Mouse (Mus musculus): ENCODE results near the gene Nop58. TPM values are rescaled to one million over a fixed set of nuclear protein-coding genes. Genes with fewer than 3 reads are reported as not detected.
A peak's percentile ranks its signal among the peaks of the same experiment; 100 is the strongest.
"Not testable (repeated sequence)": the region's sequence is repeated elsewhere in the genome, so short reads cannot be mapped to it uniquely, and the experiment has no call there.

The Nop58 gene
- polyA plus RNA-seq (2015; fragmentation: Nextera tagmentation; extraction: Ambion mirVana): 139 and 149 TPM in 2 replicates

DNA sequence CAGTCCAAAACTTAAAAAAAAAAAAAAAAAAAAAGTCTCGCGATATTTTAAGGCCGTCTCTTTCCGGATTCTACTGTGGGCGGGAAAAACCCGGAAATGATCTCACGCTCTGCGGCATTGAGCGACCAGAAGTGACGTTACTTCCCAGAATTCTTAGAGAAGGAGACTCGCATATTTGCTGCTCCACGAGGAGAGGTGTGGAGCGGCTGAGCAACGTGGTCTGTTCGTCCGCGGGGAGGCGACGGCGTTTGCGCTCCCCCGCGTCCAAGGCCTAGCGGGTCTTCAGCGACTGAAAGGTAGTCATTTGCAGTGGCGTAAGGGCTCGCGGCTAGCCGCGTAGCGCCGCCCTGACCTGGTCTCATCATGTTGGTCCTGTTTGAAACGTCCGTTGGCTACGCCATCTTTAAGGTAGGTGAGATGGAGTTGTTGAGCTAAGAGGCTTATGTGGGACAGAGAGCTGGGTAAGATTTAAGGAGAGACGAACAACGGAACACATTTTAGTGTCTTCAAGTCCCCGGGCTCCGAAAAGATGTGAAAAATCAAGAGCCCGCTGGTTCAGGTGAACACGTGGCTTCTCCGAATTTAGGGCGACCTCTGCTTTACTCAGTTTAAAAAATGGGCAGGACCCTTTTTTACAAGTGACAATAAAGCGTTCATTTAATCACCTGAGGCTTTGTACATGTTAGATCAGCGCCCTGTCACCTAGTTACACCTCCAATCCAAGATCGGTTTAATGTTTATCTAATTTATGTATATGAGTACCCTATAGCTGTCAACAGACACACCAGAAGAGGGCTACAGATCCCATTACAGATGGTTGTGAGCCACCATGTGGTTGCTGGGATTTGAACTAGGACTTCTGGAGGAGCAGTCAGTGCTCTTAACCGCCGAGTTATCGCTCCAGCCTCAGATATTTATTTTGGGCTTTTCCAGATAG lies at the start of gene Nop58:
Gene Nop58, plus strand, starts transcription at position 153 of the 937 bp plus-strand sequence.
- no peaks in the 10 kb centered on the region; the same call in 1 of the 2 replicates for H3K27me3 ChIP-seq (ENCODE audit: control insufficient read depth, insufficient read depth, low read depth, low read length)
- H3K4me3 ChIP-seq (ENCODE audit: low read depth, low read length): peak within 1 kb of the TSS; percentile 73
- peak within 1 kb of the TSS; percentile 97 for H3K4me2 ChIP-seq (ENCODE audit: low read length)
- peak within 1 kb of the TSS; percentile 83 for H3K27ac ChIP-seq (ENCODE audit: low read length)
- H3K4me1 ChIP-seq (ENCODE audit: control insufficient read depth, insufficient read depth, low read length): peaks cover 19% of the 10 kb centered on the region
- H3K9me3 ChIP-seq (replicated peaks; ENCODE audit: control insufficient read depth, low read length, poor library complexity, severe bottlenecking): no peaks in the 10 kb centered on the region
- no peaks in the 10 kb centered on the region for H3K36me3 ChIP-seq (ENCODE audit: control insufficient read depth, insufficient read depth, low read length)
- under 1% methylated on average over 49 of the region's 49 CpGs for WGBS
- peak within 1 kb of the TSS; percentile 70 for H3K9ac ChIP-seq (ENCODE audit: low read depth, low read length)
- ATAC-seq: peak; percentile 98

DNA sequence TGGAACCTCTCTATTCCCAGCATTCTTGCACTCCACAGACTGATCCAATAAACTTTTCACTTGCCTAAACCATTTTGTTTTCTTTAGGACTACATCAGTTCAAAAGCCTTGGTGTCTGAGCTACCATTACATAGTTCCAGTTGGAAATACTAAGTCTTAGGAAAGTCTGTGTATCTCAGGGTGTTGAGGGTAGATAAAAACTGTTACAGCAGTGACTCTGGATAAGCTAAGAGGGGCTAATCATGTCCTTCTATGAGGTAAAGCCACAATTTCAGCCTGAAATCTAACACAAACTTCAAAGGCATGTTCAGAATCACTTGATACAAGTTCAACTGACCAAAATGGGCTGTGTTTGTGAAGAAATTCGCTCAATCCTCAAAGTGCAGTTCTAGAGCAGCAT lies 48.4 kb upstream of the Nop58 start:
- H3K27me3 ChIP-seq (ENCODE audit: control insufficient read depth, insufficient read depth, low read depth, low read length): no peaks in the 10 kb centered on the region
- no peaks in the 10 kb centered on the region for H3K9me3 ChIP-seq (replicated peaks; ENCODE audit: control insufficient read depth, low read length, poor library complexity, severe bottlenecking)
- no peak overlapping the region for H3K4me2 ChIP-seq (ENCODE audit: low read length)
- H3K9ac ChIP-seq (ENCODE audit: low read depth, low read length): no peak overlapping the region
- H3K27ac ChIP-seq (ENCODE audit: low read length): no peak overlapping the region
- no peak overlapping the region for H3K4me3 ChIP-seq (ENCODE audit: low read depth, low read length)
- H3K4me1 ChIP-seq (ENCODE audit: control insufficient read depth, insufficient read depth, low read length): no peaks in the 10 kb centered on the region
- 78% methylated on average over 1 of the region's 1 CpGs for WGBS
- no peak for ATAC-seq
- H3K36me3 ChIP-seq (ENCODE audit: control insufficient read depth, insufficient read depth, low read length): no peaks in the 10 kb centered on the region

DNA sequence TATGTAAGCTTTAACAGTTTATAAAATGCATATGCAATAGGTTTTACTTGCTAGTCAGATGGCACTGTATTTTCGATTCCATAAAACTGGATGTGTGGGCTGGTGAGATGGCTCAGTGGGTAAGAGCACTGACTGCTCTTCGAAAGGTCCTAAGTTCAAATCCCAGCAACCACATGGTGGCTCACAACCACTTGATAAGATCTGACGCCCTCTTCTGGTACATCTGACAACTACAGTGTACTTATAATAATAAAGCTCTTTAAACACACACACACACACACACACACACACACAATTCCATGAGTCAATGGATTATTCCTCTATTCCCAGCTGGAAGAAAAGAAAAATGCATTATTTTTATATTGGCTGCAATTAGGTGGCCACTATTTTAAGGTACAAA lies 46.4 kb upstream of the Nop58 start:
- no peak overlapping the region for H3K9ac ChIP-seq (ENCODE audit: low read depth, low read length)
- no peak for ATAC-seq
- H3K27ac ChIP-seq (ENCODE audit: low read length): no peak overlapping the region
- H3K4me1 ChIP-seq (ENCODE audit: control insufficient read depth, insufficient read depth, low read length): no peaks in the 10 kb centered on the region
- H3K36me3 ChIP-seq (ENCODE audit: control insufficient read depth, insufficient read depth, low read length): 0 out of 2 replicates have a peak, but pooled peaks cover 4% of the 10 kb centered on the region
- H3K9me3 ChIP-seq (replicated peaks; ENCODE audit: control insufficient read depth, low read length, poor library complexity, severe bottlenecking): no peaks in the 10 kb centered on the region
- WGBS: 87% methylated on average over 3 of the region's 3 CpGs
- no peak overlapping the region for H3K4me2 ChIP-seq (ENCODE audit: low read length)
- H3K27me3 ChIP-seq (ENCODE audit: control insufficient read depth, insufficient read depth, low read depth, low read length): no peaks in the 10 kb centered on the region
- no peak overlapping the region for H3K4me3 ChIP-seq (ENCODE audit: low read depth, low read length)

DNA sequence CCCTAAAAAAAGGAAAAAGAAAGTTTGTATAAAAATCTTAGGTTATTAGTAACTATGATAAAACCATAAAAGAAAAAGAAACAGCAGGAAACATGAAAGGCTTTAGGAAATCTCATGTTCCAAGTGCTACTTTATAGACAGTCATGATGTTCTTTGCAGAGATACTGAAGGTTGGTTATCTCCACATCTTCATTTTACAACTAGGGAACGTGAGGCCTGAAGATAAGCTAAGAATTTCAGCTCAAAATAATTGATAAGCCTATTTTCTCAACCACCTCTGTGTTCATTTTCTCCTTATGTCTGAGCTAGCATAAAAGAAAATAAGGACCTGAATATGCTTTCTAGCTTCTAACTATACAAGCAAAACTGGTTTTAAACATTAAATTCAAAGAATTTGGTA lies 42.3 kb upstream of the Nop58 start:
- Histone ChIP-seq H3K27me3 (ENCODE audit: control insufficient read depth, insufficient read depth, low read depth, low read length) (no peaks in the 10 kb centered on the region), H3K27ac (ENCODE audit: low read length) (no peak overlapping the region), H3K4me2 (ENCODE audit: low read length) (no peak overlapping the region), H3K4me3 (ENCODE audit: low read depth, low read length) (no peak overlapping the region), H3K36me3 (ENCODE audit: control insufficient read depth, insufficient read depth, low read length) (peaks cover 8% of the 10 kb centered on the region; the same call in 1 of the 2 replicates), H3K9me3 (replicated peaks; ENCODE audit: control insufficient read depth, low read length, poor library complexity, severe bottlenecking) (no peaks in the 10 kb centered on the region), H3K4me1 (ENCODE audit: control insufficient read depth, insufficient read depth, low read length) (no peaks in the 10 kb centered on the region), H3K9ac (ENCODE audit: low read depth, low read length) (no peak overlapping the region)
- ATAC-seq: no peak
- 86% methylated on average over 1 of the region's 1 CpGs for WGBS

DNA sequence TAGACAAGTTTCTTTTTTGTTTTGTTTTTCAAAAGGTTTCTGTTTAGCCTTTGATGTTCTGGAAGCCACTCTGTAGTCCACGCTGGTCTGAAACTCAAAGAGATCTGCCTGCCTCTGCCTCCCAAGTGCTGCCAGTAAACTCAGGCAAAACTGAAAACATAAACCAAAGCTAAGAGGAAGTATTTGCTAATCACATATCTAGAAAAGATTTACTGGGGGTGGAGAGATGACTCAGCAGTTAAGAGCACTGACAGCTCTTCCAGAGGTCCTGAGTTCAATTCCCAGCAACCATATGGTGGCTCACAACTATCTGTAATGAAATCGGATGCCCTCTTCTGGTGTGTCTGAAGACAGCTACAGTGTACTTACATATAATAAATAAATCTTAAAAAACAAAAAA lies 38.3 kb upstream of the Nop58 start:
- H3K27me3 ChIP-seq (ENCODE audit: control insufficient read depth, insufficient read depth, low read depth, low read length); H3K36me3 ChIP-seq (ENCODE audit: control insufficient read depth, insufficient read depth, low read length); H3K27ac ChIP-seq (ENCODE audit: low read length); H3K9ac ChIP-seq (ENCODE audit: low read depth, low read length); ATAC-seq; H3K9me3 ChIP-seq (replicated peaks; ENCODE audit: control insufficient read depth, low read length, poor library complexity, severe bottlenecking); H3K4me2 ChIP-seq (ENCODE audit: low read length); H3K4me1 ChIP-seq (ENCODE audit: control insufficient read depth, insufficient read depth, low read length); H3K4me3 ChIP-seq (ENCODE audit: low read depth, low read length): not testable (repeated sequence)
- 88% methylated on average over 2 of the region's 2 CpGs for WGBS

DNA sequence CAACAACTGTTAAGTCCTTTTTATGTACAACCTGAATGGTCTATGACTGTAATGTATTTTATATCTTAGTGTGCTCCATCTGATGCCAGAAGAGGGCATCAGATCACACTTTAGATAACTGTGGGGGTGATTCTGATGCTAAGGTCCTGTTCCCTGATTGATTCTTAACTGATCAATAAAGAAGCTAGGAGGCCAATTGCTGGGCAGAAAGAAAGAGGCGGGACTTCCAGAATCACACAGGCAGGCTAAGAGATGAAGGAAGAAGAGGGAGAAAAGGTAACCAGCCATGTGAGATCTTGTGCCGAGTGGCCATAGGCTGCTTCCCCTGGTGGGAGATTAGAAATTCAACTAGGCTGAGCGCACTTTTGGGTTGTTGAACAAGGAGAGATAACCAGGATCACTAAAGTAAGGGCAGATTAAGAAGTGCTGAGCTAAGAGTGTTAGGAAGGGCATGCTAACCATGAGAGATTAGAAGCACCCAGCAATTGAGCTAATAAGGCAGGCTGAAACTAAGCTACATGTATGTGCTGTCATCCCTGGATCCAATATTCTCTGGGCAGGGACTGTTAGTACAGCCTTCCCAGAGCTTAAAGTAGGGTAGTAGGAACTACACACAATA lies 33.5 kb upstream of the Nop58 start:
- no peak for ATAC-seq
- 0 out of 2 replicates have a peak, but pooled peaks cover 4% of the 10 kb centered on the region for H3K36me3 ChIP-seq (ENCODE audit: control insufficient read depth, insufficient read depth, low read length)
- 92% methylated on average over 3 of the region's 3 CpGs for WGBS

DNA sequence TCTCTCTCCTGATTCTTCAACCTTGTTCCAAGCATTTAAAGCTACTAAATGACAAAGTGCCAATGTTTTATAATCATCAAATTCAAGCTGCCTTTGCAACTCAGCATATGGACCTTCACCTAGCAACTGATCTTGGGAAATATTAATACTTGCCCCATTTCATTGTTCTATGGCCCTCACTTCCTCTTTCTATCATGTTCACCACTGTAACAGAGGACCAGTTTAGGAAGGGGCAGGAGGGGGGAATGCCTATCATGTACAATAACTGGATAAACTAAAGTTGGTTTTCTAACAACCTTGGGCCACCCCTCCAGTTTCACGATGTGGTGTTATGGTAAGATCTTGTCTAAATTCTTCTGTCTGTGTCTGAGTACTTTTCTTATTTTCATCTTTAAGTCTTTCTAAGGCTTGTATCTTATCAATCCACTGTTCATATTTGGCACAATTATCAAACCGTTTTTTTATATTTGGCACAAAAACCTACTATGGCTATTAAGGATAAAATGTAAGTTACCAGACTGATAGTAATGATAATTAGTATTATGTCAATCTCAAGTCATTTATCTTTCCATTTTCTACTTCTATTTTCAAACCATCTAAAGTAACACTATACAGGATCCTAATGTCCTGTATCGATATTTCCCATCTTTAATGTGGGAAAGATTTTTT lies 31.4 kb upstream of the Nop58 start:
- Histone ChIP-seq H3K9ac (ENCODE audit: low read depth, low read length) (no peak overlapping the region), H3K4me2 (ENCODE audit: low read length) (no peak overlapping the region), H3K4me3 (ENCODE audit: low read depth, low read length) (no peak overlapping the region), H3K27me3 (ENCODE audit: control insufficient read depth, insufficient read depth, low read depth, low read length) (no peaks in the 10 kb centered on the region), H3K36me3 (ENCODE audit: control insufficient read depth, insufficient read depth, low read length) (0 out of 2 replicates have a peak, but pooled peaks cover 4% of the 10 kb centered on the region), H3K27ac (ENCODE audit: low read length) (no peak overlapping the region), H3K9me3 (replicated peaks; ENCODE audit: control insufficient read depth, low read length, poor library complexity, severe bottlenecking) (no peaks in the 10 kb centered on the region), H3K4me1 (ENCODE audit: control insufficient read depth, insufficient read depth, low read length) (no peaks in the 10 kb centered on the region)
- WGBS: 94% methylated on average over 3 of the region's 3 CpGs
- no peak for ATAC-seq

More for the DNA sequence above, 33.5 kb upstream of the Nop58 start:
- H3K9me3 ChIP-seq (replicated peaks; ENCODE audit: control insufficient read depth, low read length, poor library complexity, severe bottlenecking): no peaks in the 10 kb centered on the region
- no peak overlapping the region for H3K4me2 ChIP-seq (ENCODE audit: low read length)
- no peak overlapping the region for H3K4me3 ChIP-seq (ENCODE audit: low read depth, low read length)
- no peak overlapping the region for H3K9ac ChIP-seq (ENCODE audit: low read depth, low read length)
- H3K27ac ChIP-seq (ENCODE audit: low read length): no peak overlapping the region
- H3K4me1 ChIP-seq (ENCODE audit: control insufficient read depth, insufficient read depth, low read length): no peaks in the 10 kb centered on the region
- H3K27me3 ChIP-seq (ENCODE audit: control insufficient read depth, insufficient read depth, low read depth, low read length): no peaks in the 10 kb centered on the region

DNA sequence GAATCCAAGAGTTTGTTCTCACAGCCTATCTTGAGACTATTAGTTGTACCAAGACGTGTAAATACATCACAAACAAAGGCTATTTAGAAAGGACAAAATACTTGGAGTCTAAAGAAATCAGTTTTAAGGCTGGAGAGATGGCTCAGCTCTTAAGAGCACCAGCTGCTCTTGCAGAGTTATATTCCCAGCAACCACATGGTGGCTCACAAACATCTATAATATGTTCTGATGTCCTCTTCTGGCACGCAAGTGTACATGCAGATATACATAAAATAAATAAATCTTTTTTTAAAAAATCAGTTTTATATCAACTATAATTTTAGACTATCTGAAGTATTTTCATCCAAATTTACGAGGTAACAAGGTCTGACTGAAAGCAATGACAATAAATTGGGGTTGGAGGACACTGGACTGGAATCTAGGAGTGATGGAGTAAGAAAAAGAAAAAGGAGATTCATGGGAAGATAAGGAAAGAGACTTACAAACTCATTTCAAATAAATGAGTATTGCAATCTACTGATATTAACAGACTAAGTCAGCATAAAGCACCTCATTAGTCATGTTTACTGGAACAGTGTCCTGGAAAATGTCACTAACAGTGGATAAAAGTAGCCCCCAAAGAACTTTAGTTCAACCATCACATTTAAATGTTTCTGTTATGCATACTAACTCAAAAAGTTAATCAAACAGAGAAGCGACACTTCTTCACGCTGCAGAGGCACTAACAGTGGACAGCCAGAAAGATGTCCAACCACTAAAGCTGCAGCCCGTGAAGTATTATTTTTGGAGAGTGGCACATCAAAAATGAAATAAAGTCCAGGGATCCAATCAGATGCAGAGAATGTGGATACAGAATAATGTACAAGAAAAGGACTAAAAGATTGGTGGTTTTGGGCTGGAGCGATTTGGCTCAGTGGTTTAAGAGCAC lies 28.3 kb upstream of the Nop58 start:
- no peaks in the 10 kb centered on the region for H3K27me3 ChIP-seq (ENCODE audit: control insufficient read depth, insufficient read depth, low read depth, low read length)
- H3K36me3 ChIP-seq (ENCODE audit: control insufficient read depth, insufficient read depth, low read length): 0 out of 2 replicates have a peak, but pooled peaks cover 2% of the 10 kb centered on the region
- WGBS: 91% methylated on average over 7 of the region's 7 CpGs
- H3K9me3 ChIP-seq (replicated peaks; ENCODE audit: control insufficient read depth, low read length, poor library complexity, severe bottlenecking): no peaks in the 10 kb centered on the region
- ATAC-seq: no peak
- no peak overlapping the region for H3K9ac ChIP-seq (ENCODE audit: low read depth, low read length)
- no peak overlapping the region for H3K4me2 ChIP-seq (ENCODE audit: low read length)
- H3K4me3 ChIP-seq (ENCODE audit: low read depth, low read length): no peak overlapping the region
- no peak overlapping the region for H3K27ac ChIP-seq (ENCODE audit: low read length)
- H3K4me1 ChIP-seq (ENCODE audit: control insufficient read depth, insufficient read depth, low read length): no peaks in the 10 kb centered on the region
